13 mouse cellular contexts compared by ENCODE assay signal in the genomic region with DNA sequence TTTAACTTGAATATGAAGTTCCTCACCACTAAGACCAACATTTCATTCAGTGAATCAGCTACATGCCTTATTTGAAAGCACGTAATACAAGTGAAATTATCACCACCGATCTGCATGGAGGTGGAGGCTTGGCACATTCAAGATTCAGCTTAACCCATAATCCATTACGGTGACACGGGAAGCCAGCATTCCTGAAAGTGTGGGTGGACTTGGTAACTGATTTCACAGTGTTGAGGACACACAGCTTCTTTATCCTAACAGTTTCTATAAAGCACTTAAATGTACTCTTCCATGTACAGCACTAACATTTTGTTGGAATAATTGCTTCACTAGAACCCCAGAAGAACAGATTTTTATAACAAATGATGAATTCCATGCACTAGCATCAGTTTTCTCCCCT.
"Had no signal": no experiment of that assay in that cellular context is flagged by ENCODE, and none has a peak within 500 bp of the region (broad histone marks: within the 10 kb centered on the region; RNA-seq: fewer than 3 reads in every experiment).

No protein-coding gene starts in this region.

- ATAC-seq: midbrain, embryonic 16.5 days had no signal

- DNase-seq: lung, adult 18-20 months; lung, embryonic 14.5 days; lung, postnatal 10 days; lung, postnatal 4 days; midbrain, embryonic 14.5 days; retina, postnatal 1 day; right cerebral cortex, postnatal 25 days; right cerebral cortex, postnatal 4 days; spleen, adult 18-20 months; thymus, adult 2 months; thymus, postnatal 25 days; thymus, postnatal 4 days had no signal
